Mouse (Mus musculus): Measurements from ENCODE around the gene Pmpca.

- TF ChIP-seq CTCF (IDR thresholded peaks at IDR 0.05; ENCODE audit: low read depth, low read length): 0 out of 2 replicates have a peak, but pooled peaks have one; percentile 17
- TF ChIP-seq GATA1 (IDR thresholded peaks at IDR 0.05; ENCODE audit: borderline replicate concordance, low read length): no peak
- TF ChIP-seq TAL1 (conservative IDR thresholded peaks at IDR 0.05; ENCODE audit: low read depth, low read length): no peak
Observed at GRCm38 (mm10) chr2:26351358-26352290, 37.5 kb upstream of the Pmpca start, which contains the start of gene Dnlz.

All from G1E (cell line).